Mouse (Mus musculus) embryonic facial prominence, embryonic 11.5 days (tissue): ENCODE results near the gene Ip6k1. TPM values are rescaled to one million over a fixed set of nuclear protein-coding genes. Genes with fewer than 3 reads are reported as not detected.

Source experiments
- ATAC-seq: fragments of 200-750 bp; cut with Nextera tagmentation; replicated peaks from 2 replicates; pipeline ENCODE4 v1.8.0; 2017; ENCODE audit warnings: low read depth; ENCODE audit not compliant: insufficient number of reproducible peaks, low FRiP score, low TSS enrichment
- DNase-seq: peaks from one replicate; pipeline ENCODE4 v3.0.0-alpha.2; 2015; ENCODE audit warnings: low spot score
- H3K27ac ChIP-seq: fragments of 300-500 bp; sonication (generic); replicated peaks from 2 replicates; pipeline ENCODE4 v1.5.1; 2014; ENCODE audit warnings: mild to moderate bottlenecking, low read depth, low read length, control low read depth
- H3K27me3 ChIP-seq: fragments of 300-500 bp; sonication (generic); 2 replicates; pipeline ENCODE4 v1.6.1; 2014; ENCODE audit warnings: mild to moderate bottlenecking, low read length, moderate library complexity, mixed read lengths; ENCODE audit not compliant: control insufficient read depth, insufficient read depth
- H3K36me3 ChIP-seq: fragments of 300-500 bp; sonication (generic); replicated peaks from 2 replicates; pipeline ENCODE4 v1.6.1; 2014; ENCODE audit warnings: low read depth, mild to moderate bottlenecking, low read length, moderate library complexity, mixed read lengths; ENCODE audit not compliant: control insufficient read depth, insufficient read depth
- H3K4me1 ChIP-seq: fragments of 300-500 bp; sonication (generic); 2 replicates; pipeline ENCODE4 v1.6.1; 2014; ENCODE audit warnings: low read length, mixed read lengths; ENCODE audit not compliant: control insufficient read depth, insufficient read depth
- H3K4me2 ChIP-seq: fragments of 300-500 bp; sonication (generic); 2 replicates; pipeline ENCODE4 v1.6.1; 2014; ENCODE audit warnings: low read depth, mild to moderate bottlenecking, control low read depth, low read length, moderate library complexity
- H3K4me3 ChIP-seq: fragments of 300-500 bp; sonication (generic); 2 replicates; pipeline ENCODE4 v1.5.1; 2014; ENCODE audit warnings: low read depth, low read length, control low read depth
- H3K9ac ChIP-seq: fragments of 300-500 bp; sonication (generic); replicated peaks from 2 replicates; pipeline ENCODE4 v1.6.1; 2014; ENCODE audit warnings: mild to moderate bottlenecking, control low read depth, low read length
- H3K9me3 ChIP-seq: fragments of 300-500 bp; sonication (generic); replicated peaks from 2 replicates; pipeline ENCODE4 v1.6.1; 2016; ENCODE audit warnings: mild to moderate bottlenecking, low read length, inconsistent platforms, mixed read lengths; ENCODE audit not compliant: control insufficient read depth
- WGBS: fragments of 180-500 bp; shearing (Covaris S2); extraction: QIAGEN DNeasy Blood & Tissue Kit; methylation state at CpG from one replicate; pipeline ENCODE4 v1.1.7; 2014; 5-methylcytosine and 5-hydroxymethylcytosine counted together
- polyA plus RNA-seq: library from polyadenylated mRNA; unstranded; fragments of >200 nt; fragmentation: Nextera tagmentation; extraction: Ambion mirVana; gene quantifications from 2 replicates; pipeline ENCODE4 v1.2.1, GENCODE M21; 2014

The Ip6k1 gene
- polyA plus RNA-seq, 1 experiment from 2014 or later, result 28.0 TPM

GRCm38 (mm10) chr9:108072481-108072924 lies 70.2 kb downstream of the Ip6k1 start:
- Histone ChIP-seq H3K4me3 (no peak overlapping the region), H3K36me3 (no peaks in the 10 kb centered on the region), H3K27me3 (no peaks in the 10 kb centered on the region), H3K9me3 (no peaks in the 10 kb centered on the region), H3K4me1 (no peaks in the 10 kb centered on the region), H3K4me2 (no peak overlapping the region), H3K9ac (no peak overlapping the region), H3K27ac (no peak overlapping the region)
- WGBS, result 69% methylated on average over 9 of the region's 9 CpGs
- ATAC-seq (no peak), DNase-seq (no peak)

DNA sequence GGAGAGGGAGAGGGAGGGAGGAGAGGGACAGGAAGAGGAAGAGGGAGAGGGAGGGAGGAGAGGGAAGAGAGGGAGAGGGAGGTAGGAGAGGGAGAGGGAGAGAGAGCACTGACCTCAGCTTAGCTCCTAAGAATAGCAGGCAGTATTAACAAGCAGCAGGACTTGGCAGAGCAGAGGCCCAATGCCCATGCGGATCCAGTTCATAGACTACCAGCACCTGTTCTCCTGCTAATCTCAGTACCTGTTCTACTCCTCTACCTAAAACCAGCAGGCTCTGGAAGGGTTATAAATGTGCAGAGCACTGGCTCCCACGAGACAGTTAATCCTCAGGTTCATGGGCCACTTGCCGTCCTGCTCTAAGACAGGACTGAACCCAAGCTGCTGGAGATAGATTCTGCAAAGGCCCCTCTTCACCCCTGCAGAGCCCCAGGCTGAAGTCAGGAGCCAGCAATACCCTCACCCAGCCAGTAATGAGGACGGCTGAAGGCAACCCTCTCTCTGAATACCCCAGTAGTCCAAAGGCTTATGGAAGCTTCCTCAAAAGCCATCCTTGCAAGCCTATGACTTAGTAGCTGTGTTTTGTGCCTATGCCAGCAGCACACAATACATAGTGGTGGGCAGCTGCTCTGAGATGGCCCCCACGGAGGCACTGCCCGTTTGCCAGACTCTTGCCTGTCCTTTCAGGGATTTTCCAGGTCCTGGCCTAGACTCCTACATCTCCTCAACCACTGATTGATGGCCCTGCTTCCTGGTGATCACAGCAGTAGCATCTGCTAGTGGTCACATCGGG lies 71.0 kb downstream of the Ip6k1 start:
- WGBS, result 69% methylated on average over 7 of the region's 7 CpGs
- Histone ChIP-seq H3K27ac (no peak overlapping the region), H3K36me3 (no peaks in the 10 kb centered on the region), H3K27me3 (no peaks in the 10 kb centered on the region), H3K9ac (no peak overlapping the region), H3K4me1 (no peaks in the 10 kb centered on the region), H3K4me2 (no peak overlapping the region), H3K4me3 (no peak overlapping the region), H3K9me3 (no peaks in the 10 kb centered on the region)
- no peak for ATAC-seq
- no peak for DNase-seq

GRCm38 (mm10) chr9:108080168-108080567 lies 77.9 kb downstream of the Ip6k1 start, which contains the start of gene Mst1:
Mst1 (plus strand) TSS chr9:108080436.
- Histone ChIP-seq H3K27ac (0 out of 2 replicates have a peak within 1 kb of the TSS, but pooled peaks have one; percentile 2), H3K9ac (peak within 1 kb of the TSS; percentile 90), H3K36me3 (no peaks in the 10 kb centered on the region; the same call in none of the 2 replicates), H3K9me3 (no peaks in the 10 kb centered on the region), H3K4me2 (peak within 1 kb of the TSS; percentile 96), H3K27me3 (peaks cover 24% of the 10 kb centered on the region), H3K4me1 (no peaks in the 10 kb centered on the region), H3K4me3 (peak within 1 kb of the TSS; percentile 80)
- 78% methylated on average over 5 of the region's 5 CpGs for WGBS
- no peak for DNase-seq
- no peak for ATAC-seq

- Histone ChIP-seq H3K4me3 (peak overlapping the region; percentile 14; the same call in 1 of the 2 replicates), H3K9ac (no peak overlapping the region; the same call in 1 of the 2 replicates), H3K4me1 (no peaks in the 10 kb centered on the region), H3K9me3 (no peaks in the 10 kb centered on the region), H3K27ac (no peak overlapping the region), H3K27me3 (peaks cover 24% of the 10 kb centered on the region), H3K4me2 (peak overlapping the region; percentile 33), H3K36me3 (peaks cover 5% of the 10 kb centered on the region)
- ATAC-seq (no peak), DNase-seq (no peak)
- WGBS, result 8% methylated on average over 19 of the region's 19 CpGs
These were observed 80.2 kb downstream of the Ip6k1 start for GRCm38 (mm10) chr9:108082549-108082948.

DNA sequence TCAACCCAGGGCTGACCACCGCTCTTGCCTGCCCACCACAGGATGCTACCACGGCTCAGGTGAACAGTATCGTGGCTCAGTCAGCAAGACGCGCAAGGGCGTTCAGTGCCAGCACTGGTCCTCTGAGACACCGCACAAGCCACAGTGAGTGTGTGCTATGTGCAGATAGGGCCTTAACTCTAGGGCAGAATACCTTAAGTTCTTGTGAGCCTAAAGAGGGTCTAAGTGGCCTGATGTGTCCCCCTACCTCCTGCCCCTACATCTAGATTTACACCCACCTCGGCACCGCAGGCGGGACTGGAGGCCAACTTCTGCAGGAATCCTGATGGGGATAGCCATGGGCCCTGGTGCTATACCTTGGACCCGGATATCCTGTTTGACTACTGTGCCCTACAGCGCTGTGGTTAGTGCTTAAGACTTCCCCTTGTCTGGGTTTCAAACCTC lies 80.7 kb downstream of the Ip6k1 start, which contains the start of gene Rnf123:
Gene Rnf123, minus strand, starts transcription at position 359 of the 444 bp plus-strand sequence.
- DNase-seq (no peak), ATAC-seq (no peak)
- peaks cover 24% of the 10 kb centered on the region for H3K27me3 ChIP-seq
- H3K4me3 ChIP-seq, result peak within 1 kb of the TSS; percentile 14; the same call in 1 of the 2 replicates
- H3K4me1 ChIP-seq, result no peaks in the 10 kb centered on the region
- H3K9me3 ChIP-seq, result no peaks in the 10 kb centered on the region
- peaks cover 5% of the 10 kb centered on the region for H3K36me3 ChIP-seq
- peak within 1 kb of the TSS; percentile 33 for H3K4me2 ChIP-seq
- WGBS, result 31% methylated on average over 12 of the region's 12 CpGs
- no peak within 1 kb of the TSS for H3K27ac ChIP-seq
- H3K9ac ChIP-seq, result no peak within 1 kb of the TSS; the same call in 1 of the 2 replicates

DNA sequence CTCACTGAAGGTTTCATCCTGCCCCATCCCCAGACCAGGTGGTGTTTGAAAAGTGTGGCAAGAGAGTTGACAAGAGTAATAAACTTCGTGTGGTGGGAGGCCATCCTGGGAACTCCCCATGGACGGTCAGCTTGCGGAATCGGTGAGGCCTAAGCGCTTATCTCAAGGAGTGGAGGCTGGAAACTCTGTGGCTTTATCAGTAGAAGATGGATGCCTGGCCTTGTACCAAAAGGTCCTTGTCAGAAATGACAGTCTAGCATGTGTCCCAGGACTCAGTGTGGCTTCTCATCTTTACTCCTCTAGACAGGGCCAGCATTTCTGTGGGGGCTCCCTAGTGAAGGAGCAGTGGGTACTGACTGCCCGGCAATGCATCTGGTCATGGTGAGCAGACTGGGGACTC lies 81.3 kb downstream of the Ip6k1 start:
- H3K4me2 ChIP-seq, result no peak overlapping the region

GRCm38 (mm10) chr9:108085261-108085660 lies 83.0 kb downstream of the Ip6k1 start:
- H3K36me3 ChIP-seq, result peaks cover 8% of the 10 kb centered on the region
- WGBS, result 93% methylated on average over 4 of the region's 4 CpGs

More for the DNA sequence above, 81.3 kb downstream of the Ip6k1 start:
- peaks cover 5% of the 10 kb centered on the region for H3K36me3 ChIP-seq
- no peaks in the 10 kb centered on the region for H3K9me3 ChIP-seq
- DNase-seq (no peak), ATAC-seq (no peak)
- no peak overlapping the region for H3K4me3 ChIP-seq
- no peak overlapping the region for H3K27ac ChIP-seq
- WGBS, result 80% methylated on average over 6 of the region's 6 CpGs
- no peak overlapping the region for H3K9ac ChIP-seq
- peaks cover 24% of the 10 kb centered on the region for H3K27me3 ChIP-seq
- no peaks in the 10 kb centered on the region for H3K4me1 ChIP-seq

GRCm38 (mm10) chr9:108090611-108091120 lies 88.4 kb downstream of the Ip6k1 start:
- no peak for ATAC-seq
- 93% methylated on average over 7 of the region's 7 CpGs for WGBS
- peaks cover 5% of the 10 kb centered on the region for H3K36me3 ChIP-seq

More at GRCm38 (mm10) chr9:108085261-108085660, 83.0 kb downstream of the Ip6k1 start:
- Histone ChIP-seq H3K9me3 (no peaks in the 10 kb centered on the region), H3K4me1 (no peaks in the 10 kb centered on the region), H3K4me3 (no peak overlapping the region), H3K4me2 (no peak overlapping the region), H3K27ac (no peak overlapping the region), H3K9ac (no peak overlapping the region), H3K27me3 (peaks cover 24% of the 10 kb centered on the region)
- DNase-seq, result no peak
- ATAC-seq, result no peak

More at GRCm38 (mm10) chr9:108090611-108091120, 88.4 kb downstream of the Ip6k1 start:
- DNase-seq, result no peak
- H3K9ac ChIP-seq, result no peak overlapping the region
- no peaks in the 10 kb centered on the region for H3K9me3 ChIP-seq
- no peak overlapping the region for H3K4me3 ChIP-seq
- H3K4me1 ChIP-seq, result no peaks in the 10 kb centered on the region
- H3K27ac ChIP-seq, result no peak overlapping the region
- H3K27me3 ChIP-seq, result no peaks in the 10 kb centered on the region
- no peak overlapping the region for H3K4me2 ChIP-seq
